Mouse (Mus musculus) layer of hippocampus, postnatal 25 days (tissue): ENCODE results near the gene Etv6. TPM values are rescaled to one million over a fixed set of nuclear protein-coding genes. Genes with fewer than 3 reads are reported as not detected.

Experiments used
- DNase-seq, 2 experiments: peaks; one replicate each; pipeline ENCODE4 v3.0.0; 2022; ENCODE audit warnings: mixed read lengths in 2 of 2, low spot score in 1 of 2; ENCODE audit errors: extremely low spot score in 1 of 2
- total RNA-seq, 2 experiments: library from RNA; stranded (reverse); gene quantifications; 2 replicates each; pipeline ENCODE4 v1.2.3; 2021

Gene Etv6
- total RNA-seq, 2 experiments from 2014 or later = 9.2 to 10.3 TPM

- DNase-seq = peak in 1 of 2 experiments; percentile 25
Observed at GRCm38 (mm10) chr6:134105514-134106201, 70.2 kb downstream of the Etv6 start.

- no peak for DNase-seq
Observed at GRCm38 (mm10) chr6:134107696-134108095, 72.2 kb downstream of the Etv6 start.

- no peak for DNase-seq
Observed at GRCm38 (mm10) chr6:134109675-134110074, 74.2 kb downstream of the Etv6 start.

GRCm38 (mm10) chr6:134110206-134110605, 74.7 kb downstream of the Etv6 start:
- DNase-seq = no peak

- no peak for DNase-seq
Observed at GRCm38 (mm10) chr6:134111599-134111998, 76.1 kb downstream of the Etv6 start.

- DNase-seq = no peak
Observed at GRCm38 (mm10) chr6:134112753-134113152, 77.3 kb downstream of the Etv6 start.

GRCm38 (mm10) chr6:134113168-134113567, 77.7 kb downstream of the Etv6 start:
- DNase-seq = no peak

GRCm38 (mm10) chr6:134115219-134115968, 79.9 kb downstream of the Etv6 start:
- DNase-seq = no peak

GRCm38 (mm10) chr6:134117380-134117938, 82.0 kb downstream of the Etv6 start:
- no peak for DNase-seq

- DNase-seq = no peak
Observed at GRCm38 (mm10) chr6:134118506-134118905, 83.0 kb downstream of the Etv6 start.

GRCm38 (mm10) chr6:134119136-134119535, 83.6 kb downstream of the Etv6 start:
- DNase-seq = no peak

- DNase-seq = no peak
Observed at GRCm38 (mm10) chr6:134120227-134120626, 84.7 kb downstream of the Etv6 start.

GRCm38 (mm10) chr6:134120712-134121111, 85.2 kb downstream of the Etv6 start:
- no peak for DNase-seq

GRCm38 (mm10) chr6:134122945-134123344, 87.4 kb downstream of the Etv6 start:
- no peak for DNase-seq

- no peak for DNase-seq
Observed at GRCm38 (mm10) chr6:134123474-134123873, 88.0 kb downstream of the Etv6 start.

- DNase-seq = no peak
Observed at GRCm38 (mm10) chr6:134124256-134124655, 88.8 kb downstream of the Etv6 start.

GRCm38 (mm10) chr6:134127996-134128395, 92.5 kb downstream of the Etv6 start:
- no peak for DNase-seq

- DNase-seq = no peak
Observed at GRCm38 (mm10) chr6:134128594-134128993, 93.1 kb downstream of the Etv6 start.

GRCm38 (mm10) chr6:134129848-134130247, 94.3 kb downstream of the Etv6 start:
- no peak for DNase-seq

GRCm38 (mm10) chr6:134130816-134131215, 95.3 kb downstream of the Etv6 start:
- DNase-seq = no peak

- DNase-seq = no peak
Observed at GRCm38 (mm10) chr6:134131601-134132000, 96.1 kb downstream of the Etv6 start.

- no peak for DNase-seq
Observed at GRCm38 (mm10) chr6:134133756-134134155, 98.3 kb downstream of the Etv6 start.
